Mouse (Mus musculus) lung, postnatal 10 days (tissue): ENCODE measurements around the gene Vmn2r51.
"Not testable (repeated sequence)": the region's sequence is repeated elsewhere in the genome, so short reads cannot be mapped to it uniquely, and the experiment has no call there.

Experiments
- DNase-seq: peaks from one replicate; pipeline ENCODE4 v3.0.0; 2021

The Vmn2r51 gene

GRCm38 (mm10) chr7:10105641-10106040 lies at the start of gene Vmn2r51:
TSS of gene Vmn2r51 (minus strand) at chr7:10105741.
- not testable (repeated sequence) for DNase-seq

GRCm38 (mm10) chr7:10053196-10053595 lies 52.3 kb downstream of the Vmn2r51 start, which contains the start of gene Vmn2r50:
TSS of gene Vmn2r50 (minus strand) at chr7:10053296.
- DNase-seq, result not testable (repeated sequence)
